Mouse (Mus musculus) gastrocnemius, postnatal 25 days (tissue): ENCODE results near the gene Ran. TPM values are rescaled to one million over a fixed set of nuclear protein-coding genes. Genes with fewer than 3 reads are reported as not detected.
"Not testable (repeated sequence)": the region's sequence is repeated elsewhere in the genome, so short reads cannot be mapped to it uniquely, and the experiment has no call there.

ENCODE experiments used
- DNase-seq: peaks from one replicate; pipeline ENCODE4 v3.0.0; 2022
- long read RNA-seq, 2 experiments: library from polyadenylated mRNA; stranded (forward); transcript quantifications; one replicate each; pipeline ENCODE4 v2.0.0; 2021
- total RNA-seq, 2 experiments: library from RNA; stranded (reverse); gene quantifications; 1 replicate in 1 of 2; 2 replicates in 1 of 2; pipeline ENCODE4 v1.2.3; 2021

Gene Ran
- total RNA-seq, result 10 to 100 TPM; 64.7 to 81.1 TPM
- long read RNA-seq, experiment 1, transcript Ran-201 (7 exons, 2,377 nt), result major isoform, 189 of 254 reads
- long read RNA-seq, experiment 1, partial matches to known transcripts, result 9 of 254 reads
- long read RNA-seq, experiment 1, other reads (novel, unspliced or antisense), result 52 of 254 reads
- long read RNA-seq, experiment 2, transcript Ran-201 (7 exons, 2,377 nt), result major isoform, 181 of 214 reads
- long read RNA-seq, experiment 2, transcript Ran-202 (6 exons, 2,423 nt), result minor isoform, 5 of 214 reads
- long read RNA-seq, experiment 2, partial matches to known transcripts, result 6 of 214 reads
- long read RNA-seq, experiment 2, other reads (novel, unspliced or antisense), result 22 of 214 reads

- DNase-seq, result peak; percentile 97
Measured at GRCm38 (mm10) chr5:129019497-129020299, at the start of gene Ran. TSS of gene Ran (plus strand) at chr5:129020069.

- DNase-seq, result no peak
Measured at GRCm38 (mm10) chr5:128970878-128971277, 49.0 kb upstream of the Ran start.

- DNase-seq, result no peak
Measured at GRCm38 (mm10) chr5:128971298-128971697, 48.6 kb upstream of the Ran start.

- DNase-seq, result no peak
Measured at GRCm38 (mm10) chr5:128976266-128976665, 43.6 kb upstream of the Ran start.

GRCm38 (mm10) chr5:128977466-128977865 lies 42.4 kb upstream of the Ran start:
- DNase-seq, result not testable (repeated sequence)

GRCm38 (mm10) chr5:128978957-128979356 lies 40.9 kb upstream of the Ran start:
- no peak for DNase-seq

- DNase-seq, result no peak
Measured at GRCm38 (mm10) chr5:128980857-128981256, 39.0 kb upstream of the Ran start.

- DNase-seq, result no peak
Measured at GRCm38 (mm10) chr5:128981607-128982006, 38.3 kb upstream of the Ran start.

- no peak for DNase-seq
Measured at GRCm38 (mm10) chr5:128984536-128984935, 35.3 kb upstream of the Ran start.

GRCm38 (mm10) chr5:128985946-128986345 lies 33.9 kb upstream of the Ran start:
- DNase-seq, result no peak

GRCm38 (mm10) chr5:128987141-128987954 lies 32.5 kb upstream of the Ran start:
- DNase-seq, result no peak

- no peak for DNase-seq
Measured at GRCm38 (mm10) chr5:129000706-129001468, 19.0 kb upstream of the Ran start.

- no peak for DNase-seq
Measured at GRCm38 (mm10) chr5:129002571-129003011, 17.3 kb upstream of the Ran start.

- no peak for DNase-seq
Measured at GRCm38 (mm10) chr5:129005416-129005815, 14.5 kb upstream of the Ran start.

- DNase-seq, result no peak
Measured at GRCm38 (mm10) chr5:129006031-129006788, 13.7 kb upstream of the Ran start.

GRCm38 (mm10) chr5:129007105-129007957 lies 12.5 kb upstream of the Ran start:
- no peak for DNase-seq

- peak; percentile 30 for DNase-seq
Measured at GRCm38 (mm10) chr5:129008008-129008407, 11.9 kb upstream of the Ran start.

- DNase-seq, result peak; percentile 92
Measured at GRCm38 (mm10) chr5:129008412-129008826, 11.4 kb upstream of the Ran start, which contains the start of gene Stx2. TSS of gene Stx2 (minus strand) at chr5:129008574.

- DNase-seq, result no peak
Measured at GRCm38 (mm10) chr5:129009577-129009976, 10.3 kb upstream of the Ran start.

- DNase-seq, result no peak
Measured at GRCm38 (mm10) chr5:129010937-129011336, 8.9 kb upstream of the Ran start.
